Mouse (Mus musculus) layer of hippocampus, adult 9-10 months (tissue): ENCODE results near the gene Obsl1.

ENCODE experiments used
- DNase-seq: peaks from one replicate; pipeline ENCODE4 v3.0.0; 2022; ENCODE audit warnings: low spot score

Gene Obsl1

GRCm38 (mm10) chr1:75518427-75518826 lies 12.2 kb upstream of the Obsl1 start:
- no peak for DNase-seq

DNA sequence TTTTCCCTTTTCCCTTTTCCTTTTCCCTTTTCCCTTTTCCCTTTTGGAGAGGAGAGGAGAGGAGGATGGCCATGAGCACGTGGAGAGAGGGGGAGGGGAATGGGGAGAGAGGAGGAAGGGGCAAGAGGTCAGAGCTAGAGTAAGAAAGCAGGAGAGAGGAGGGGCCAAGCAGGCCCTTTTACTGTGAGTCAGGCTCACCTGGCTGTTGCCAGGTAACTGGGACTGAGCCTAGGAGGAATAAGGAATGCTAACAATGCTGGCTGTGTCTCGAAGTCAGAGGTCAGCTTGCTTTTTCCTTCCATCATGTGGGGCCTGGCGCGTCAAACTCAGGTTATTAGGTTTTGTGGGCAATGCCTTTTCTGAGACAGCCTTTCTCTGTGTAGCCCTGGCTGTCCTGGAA lies 11.7 kb upstream of the Obsl1 start:
- DNase-seq = no peak

GRCm38 (mm10) chr1:75516703-75517380 lies 10.6 kb upstream of the Obsl1 start:
- DNase-seq = no peak

- DNase-seq = no peak
Measured at GRCm38 (mm10) chr1:75512550-75512949, 6.3 kb upstream of the Obsl1 start.

DNA sequence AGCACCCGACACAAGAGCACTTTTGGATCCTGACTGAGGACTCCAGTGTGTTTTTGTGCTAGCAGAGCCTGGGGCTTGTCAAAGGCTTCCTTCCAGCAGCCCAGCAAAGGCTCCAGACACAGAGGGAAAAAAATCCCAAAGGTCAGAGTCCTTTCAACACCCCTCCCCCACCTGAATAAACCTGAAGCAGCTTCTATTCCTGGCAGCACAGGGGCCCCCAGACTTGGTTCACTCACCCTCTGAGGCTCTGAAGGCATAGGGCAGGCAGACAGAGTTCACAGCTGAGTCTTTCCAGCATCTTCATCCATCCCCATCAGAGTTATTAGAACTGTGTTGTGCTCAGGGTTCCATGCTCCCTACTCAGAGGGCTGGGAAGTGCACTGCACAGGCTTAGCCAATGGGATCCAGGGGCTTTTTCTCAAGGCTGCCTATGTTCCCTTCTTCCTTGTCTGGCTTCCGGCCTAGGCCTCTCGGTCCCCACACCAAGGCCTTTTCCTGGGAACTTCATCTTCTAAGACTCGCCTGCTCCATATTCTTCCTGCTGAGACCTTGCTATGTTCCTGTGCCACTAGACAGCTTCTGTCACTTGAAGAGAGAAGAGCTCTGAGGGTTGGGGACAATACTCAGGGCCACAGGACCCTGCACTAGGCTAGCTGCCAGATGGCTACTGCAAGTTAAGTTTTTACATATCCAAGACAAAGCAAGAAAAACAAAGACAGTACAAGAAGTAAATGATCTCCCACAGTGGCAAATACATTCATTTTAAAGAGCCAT lies 5.4 kb upstream of the Obsl1 start:
- DNase-seq = no peak

GRCm38 (mm10) chr1:75510154-75510553 lies 3.9 kb upstream of the Obsl1 start:
- DNase-seq = no peak

DNA sequence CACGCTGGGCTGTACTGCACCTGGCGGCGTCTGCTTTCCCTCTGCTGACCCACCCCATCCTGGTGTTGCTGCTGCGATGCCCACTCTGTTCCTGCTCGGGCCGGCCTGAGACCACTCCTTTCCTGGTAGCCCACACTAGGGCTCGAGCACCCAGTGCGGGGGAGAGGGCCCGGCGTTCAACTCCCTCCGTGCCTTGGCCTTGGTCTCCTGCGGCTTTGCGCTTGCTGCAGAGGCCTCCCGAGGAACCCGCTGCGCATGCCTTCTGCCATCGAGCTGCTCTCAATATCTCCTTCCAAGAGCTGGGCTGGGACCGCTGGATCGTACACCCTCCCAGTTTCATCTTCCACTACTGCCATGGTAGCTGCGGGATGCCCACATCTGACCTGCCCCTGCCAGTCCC lies 3.3 kb upstream of the Obsl1 start:
- DNase-seq = no peak

GRCm38 (mm10) chr1:75507006-75507405 lies 754 bp upstream of the Obsl1 start, which contains the start of gene Inha:
TSS of gene Inha (plus strand) at chr1:75507077.
- no peak for DNase-seq

- DNase-seq = no peak
Measured at GRCm38 (mm10) chr1:75505159-75505955, 895 bp downstream of the Obsl1 start.

DNA sequence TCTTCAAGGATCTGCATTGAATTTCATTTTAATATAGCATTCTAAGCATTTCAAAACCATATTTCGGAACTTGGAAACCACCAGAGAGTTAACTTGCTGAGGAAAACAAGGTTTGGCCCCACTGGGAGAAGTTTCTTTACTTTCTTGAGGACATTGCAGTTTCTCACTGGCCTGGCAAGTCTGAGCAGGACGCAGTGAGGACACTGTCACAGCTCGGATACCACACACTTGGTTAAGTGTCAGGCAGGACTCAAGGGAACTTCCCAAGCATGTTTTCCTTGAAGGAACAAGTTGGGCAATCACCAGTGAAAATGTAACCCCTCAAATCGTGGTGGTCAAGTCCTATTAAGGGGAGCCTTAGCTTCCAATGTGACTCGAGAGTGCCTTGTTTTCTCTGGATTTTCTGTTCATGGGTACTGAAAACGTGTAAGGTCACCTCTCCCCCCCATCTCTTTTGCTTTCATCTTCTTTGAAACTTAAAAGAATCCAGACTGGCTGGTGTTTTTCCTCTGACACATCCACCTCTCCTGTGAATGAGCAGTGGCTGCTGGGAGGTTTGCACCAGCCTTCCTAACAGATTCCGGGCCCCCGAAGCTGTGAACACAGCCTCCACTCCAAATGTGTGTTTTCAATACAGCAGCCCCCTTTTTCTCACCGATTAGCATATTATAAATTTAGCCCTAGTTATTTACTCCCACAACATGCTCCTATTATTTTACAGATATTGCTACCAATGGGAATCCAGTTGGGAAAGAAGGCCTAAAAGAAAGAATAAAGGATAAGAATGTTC lies 1.8 kb downstream of the Obsl1 start:
- DNase-seq = no peak

DNA sequence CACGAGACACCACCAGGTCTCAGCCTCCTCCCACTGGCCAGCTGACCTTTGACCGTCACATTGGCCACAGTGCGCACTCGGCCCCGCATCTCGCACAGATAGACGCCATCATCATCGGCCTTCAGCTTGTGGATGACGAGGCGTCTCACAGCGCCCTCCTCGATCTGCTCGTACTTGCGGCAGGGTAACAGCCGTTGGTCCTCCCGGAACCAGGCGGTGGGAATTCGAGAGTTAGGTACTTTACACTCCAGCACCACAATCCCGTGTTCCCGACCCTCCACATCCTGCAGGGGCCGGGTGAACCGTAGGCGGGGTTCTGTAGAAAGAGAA lies 2.6 kb downstream of the Obsl1 start:
- DNase-seq = no peak

GRCm38 (mm10) chr1:75502945-75503650 lies 3.2 kb downstream of the Obsl1 start:
- no peak for DNase-seq

- DNase-seq = no peak
Measured at GRCm38 (mm10) chr1:75501905-75502304, 4.3 kb downstream of the Obsl1 start.

DNA sequence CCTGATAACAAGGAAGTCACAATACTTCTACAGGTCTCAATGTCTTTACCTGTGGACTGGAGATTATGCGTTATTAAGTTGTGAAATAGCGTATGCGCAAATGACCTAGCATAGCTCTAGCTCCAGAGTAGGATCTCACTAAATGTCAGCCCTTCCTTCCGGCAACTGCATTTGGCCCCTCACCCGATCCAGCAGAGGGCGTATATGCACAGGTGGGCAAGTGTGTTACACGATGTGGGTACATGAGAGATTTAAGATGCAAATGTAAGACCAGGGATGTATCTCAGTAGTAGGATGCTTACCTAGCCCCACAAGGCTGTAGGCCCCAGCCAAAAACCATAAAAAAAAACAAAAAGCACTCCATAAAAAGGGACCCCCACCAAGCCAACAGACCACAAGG lies 6.8 kb downstream of the Obsl1 start:
- DNase-seq = no peak

DNA sequence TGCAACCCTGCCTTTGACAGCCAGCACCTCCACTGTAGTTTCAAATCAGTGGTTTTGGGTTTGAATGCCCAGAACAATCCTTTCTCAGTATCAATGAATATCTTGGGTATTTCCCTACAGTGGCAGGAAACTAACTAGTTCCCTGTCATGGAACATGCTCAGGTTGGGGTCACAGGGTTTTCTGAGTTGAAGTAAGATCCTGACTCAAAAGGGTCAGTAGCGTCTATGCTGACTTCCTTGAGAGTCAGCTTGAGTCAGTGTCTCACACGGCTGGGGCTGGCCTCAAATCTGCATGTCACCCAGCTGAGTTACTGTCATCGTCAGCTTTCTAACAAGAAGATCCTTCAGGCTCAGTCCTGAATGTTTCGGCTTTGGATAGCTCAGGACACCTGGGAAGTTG lies 7.4 kb downstream of the Obsl1 start:
- no peak for DNase-seq

GRCm38 (mm10) chr1:75494878-75495548 lies 11.2 kb downstream of the Obsl1 start:
- DNase-seq = no peak

GRCm38 (mm10) chr1:75492579-75493170 lies 13.6 kb downstream of the Obsl1 start:
- DNase-seq = no peak

- no peak for DNase-seq
Measured at GRCm38 (mm10) chr1:75490785-75491551, 15.3 kb downstream of the Obsl1 start.

GRCm38 (mm10) chr1:75487405-75488161 lies 18.7 kb downstream of the Obsl1 start:
- no peak for DNase-seq
